Mouse (Mus musculus) C2C12 (cell line): ENCODE results near the gene Rnf34. TPM values are rescaled to one million over a fixed set of nuclear protein-coding genes. Genes with fewer than 3 reads are reported as not detected.

Experiments used
- H3K27me3 ChIP-seq: one replicate; pipeline ENCODE4 v1.6.1; 2011; ENCODE audit not compliant: control insufficient read depth, insufficient read depth, insufficient read length
- H3K36me3 ChIP-seq: one replicate; pipeline ENCODE4 v1.6.1; 2011; ENCODE audit not compliant: control insufficient read depth, insufficient read depth
- H3K4me3 ChIP-seq: one replicate; pipeline ENCODE4 v1.5.1; 2011; ENCODE audit warnings: mild to moderate bottlenecking, control low read depth; ENCODE audit not compliant: poor library complexity, insufficient read depth, severe bottlenecking
- H3K79me2 ChIP-seq: one replicate; pipeline ENCODE4 v1.6.1; 2011; ENCODE audit not compliant: control insufficient read depth, insufficient read depth
- H3K79me3 ChIP-seq: one replicate; pipeline ENCODE4 v1.6.1; 2011; ENCODE audit warnings: low read depth, control low read depth
- H3ac ChIP-seq: one replicate; pipeline ENCODE3; 2011; ENCODE audit warnings: low read depth; ENCODE audit not compliant: control insufficient read depth, insufficient read length
- CEBPB ChIP-seq: IDR thresholded peaks from one replicate; pipeline ENCODE4 v1.6.1; 2011; ENCODE audit warnings: low read depth, mild to moderate bottlenecking, control low read depth, moderate library complexity
- CTCF ChIP-seq: IDR thresholded peaks from one replicate; pipeline ENCODE4 v1.5.1; 2011; ENCODE audit not compliant: control insufficient read depth, insufficient read depth, insufficient read length
- FOSL1 ChIP-seq: IDR thresholded peaks from one replicate; pipeline ENCODE4 v1.8.0; 2011; ENCODE audit warnings: mild to moderate bottlenecking, low read length; ENCODE audit not compliant: poor library complexity, insufficient read depth, severe bottlenecking
- MAX ChIP-seq: IDR thresholded peaks from one replicate; pipeline ENCODE4 v1.6.1; 2011; ENCODE audit warnings: mild to moderate bottlenecking, control low read depth
- MYOD1 ChIP-seq: IDR thresholded peaks from one replicate; pipeline ENCODE4 v1.6.1; 2011; ENCODE audit warnings: low read depth; ENCODE audit not compliant: control insufficient read depth, insufficient read length
- MYOG ChIP-seq: IDR thresholded peaks from one replicate; pipeline ENCODE4 v1.6.1; 2011; ENCODE audit not compliant: control insufficient read depth, insufficient read length; ENCODE audit errors: extremely low read depth
- USF1 ChIP-seq: IDR thresholded peaks from one replicate; pipeline ENCODE4 v1.6.1; 2011; ENCODE audit warnings: low read depth, mild to moderate bottlenecking, control low read depth, moderate library complexity
- polyA plus RNA-seq: library from polyadenylated mRNA; unstranded; fragments of >200 nt; fragmentation: generic; extraction: Trizol; gene quantifications from one replicate; pipeline ENCODE4 v1.2.1, GENCODE M21; 2012; ENCODE audit warnings: missing spikeins

Rnf34 gene
- polyA plus RNA-seq, 1 experiment, result 8.1 TPM

- Histone ChIP-seq H3K79me3 (peaks cover 5% of the 10 kb centered on the region), H3ac (no peak overlapping the region), H3K79me2 (peaks cover 13% of the 10 kb centered on the region), H3K27me3 (no peaks in the 10 kb centered on the region), H3K36me3 (no peaks in the 10 kb centered on the region), H3K4me3 (no peak overlapping the region)
- TF ChIP-seq CEBPB, result no peak
- TF ChIP-seq MAX, result no peak
- TF ChIP-seq MYOG, result no peak
- no peak for TF ChIP-seq FOSL1
- TF ChIP-seq CTCF, result no peak
- TF ChIP-seq USF1, result no peak
- TF ChIP-seq MYOD1, result no peak
Measured at GRCm38 (mm10) chr5:122903165-122903564, 53.3 kb downstream of the Rnf34 start.

- Histone ChIP-seq H3K36me3 (no peaks in the 10 kb centered on the region), H3K4me3 (no peak overlapping the region), H3K79me3 (no peaks in the 10 kb centered on the region), H3ac (no peak overlapping the region), H3K79me2 (no peaks in the 10 kb centered on the region), H3K27me3 (no peaks in the 10 kb centered on the region)
- TF ChIP-seq MYOG, result no peak
- no peak for TF ChIP-seq CTCF
- no peak for TF ChIP-seq MAX
- no peak for TF ChIP-seq USF1
- TF ChIP-seq CEBPB, result no peak
- TF ChIP-seq MYOD1, result no peak
- TF ChIP-seq FOSL1, result no peak
Measured at GRCm38 (mm10) chr5:122907182-122907581, 57.3 kb downstream of the Rnf34 start.

- TF ChIP-seq CEBPB, result no peak
- no peak for TF ChIP-seq FOSL1
- TF ChIP-seq MYOD1, result no peak
- no peak for TF ChIP-seq CTCF
- TF ChIP-seq MAX, result no peak
- Histone ChIP-seq H3ac (no peak overlapping the region), H3K27me3 (no peaks in the 10 kb centered on the region), H3K4me3 (no peak overlapping the region), H3K79me3 (no peaks in the 10 kb centered on the region), H3K36me3 (no peaks in the 10 kb centered on the region), H3K79me2 (no peaks in the 10 kb centered on the region)
Measured at GRCm38 (mm10) chr5:122908001-122908400, 58.2 kb downstream of the Rnf34 start.

GRCm38 (mm10) chr5:122909481-122909880 lies 59.6 kb downstream of the Rnf34 start:
- TF ChIP-seq MAX (no peak), FOSL1 (no peak), MYOD1 (no peak)
- no peak overlapping the region for H3ac ChIP-seq
- H3K4me3 ChIP-seq, result no peak overlapping the region
- H3K79me3 ChIP-seq, result no peaks in the 10 kb centered on the region
- H3K36me3 ChIP-seq, result no peaks in the 10 kb centered on the region
- H3K27me3 ChIP-seq, result no peaks in the 10 kb centered on the region
- no peaks in the 10 kb centered on the region for H3K79me2 ChIP-seq

GRCm38 (mm10) chr5:122912863-122913262 lies 63.0 kb downstream of the Rnf34 start:
- no peaks in the 10 kb centered on the region for H3K79me3 ChIP-seq
- H3K4me3 ChIP-seq, result no peak overlapping the region
- H3K79me2 ChIP-seq, result no peaks in the 10 kb centered on the region
- no peaks in the 10 kb centered on the region for H3K36me3 ChIP-seq
- TF ChIP-seq MYOG, result no peak
- TF ChIP-seq CTCF, result no peak
- no peak for TF ChIP-seq USF1
- TF ChIP-seq FOSL1, result no peak
- TF ChIP-seq MYOD1, result no peak
- no peak for TF ChIP-seq MAX
- no peak for TF ChIP-seq CEBPB
- no peak overlapping the region for H3ac ChIP-seq
- H3K27me3 ChIP-seq, result no peaks in the 10 kb centered on the region

GRCm38 (mm10) chr5:122916147-122916546 lies 66.3 kb downstream of the Rnf34 start:
- Histone ChIP-seq H3K27me3 (no peaks in the 10 kb centered on the region), H3ac (no peak overlapping the region), H3K79me3 (no peaks in the 10 kb centered on the region), H3K79me2 (no peaks in the 10 kb centered on the region), H3K36me3 (no peaks in the 10 kb centered on the region), H3K4me3 (no peak overlapping the region)
- TF ChIP-seq MAX, result no peak
- no peak for TF ChIP-seq MYOD1
- TF ChIP-seq FOSL1, result no peak
- TF ChIP-seq CTCF, result no peak
- TF ChIP-seq CEBPB, result no peak
- TF ChIP-seq MYOG, result no peak
- TF ChIP-seq USF1, result no peak
